In the genomic region with DNA sequence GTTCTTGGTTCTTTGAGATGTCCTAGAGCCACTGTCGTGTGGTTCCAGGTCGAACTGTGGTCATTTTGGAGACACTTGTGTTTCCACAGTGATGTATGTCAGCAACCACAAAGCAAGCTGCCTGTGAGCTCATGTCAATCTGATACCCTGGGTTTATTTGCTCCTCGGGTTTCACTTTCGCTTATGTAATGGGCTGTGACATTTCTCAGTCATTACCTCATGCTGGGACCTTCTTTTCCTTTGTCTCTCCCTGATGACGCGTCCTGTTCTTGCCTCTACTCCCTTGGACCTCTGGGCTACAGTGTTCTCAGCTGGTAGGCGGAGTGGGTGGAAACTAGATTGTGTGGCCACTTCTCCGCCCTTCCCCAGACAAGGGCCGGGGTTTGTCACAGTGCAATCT, we compare ENCODE assay signal across 19 mouse cellular contexts. TPM values are rescaled to one million over a fixed set of nuclear protein-coding genes. Genes with fewer than 3 reads are reported as not detected.
DNase-seq lines count a peak whose midpoint lies in the region; ATAC-seq lines count a peak whose summit lies in the region.
"Had no signal": no experiment of that assay in that cellular context is flagged by ENCODE, and none has a peak within 500 bp of the region (broad histone marks: within the 10 kb centered on the region; RNA-seq: fewer than 3 reads in every experiment).

No protein-coding gene starts in this region.

- peak; percentile 10 for DNase-seq in lung, postnatal 25 days (ENCODE audit: low spot score)
- DNase-seq in lung, postnatal 4 days = no peak
- peak; percentile 59 for DNase-seq in Muller cell, postnatal 12 days (ENCODE audit: inconsistent ontology term)
- no peak for DNase-seq in adrenal gland, adult 18-20 months (ENCODE audit: low spot score in 2 of 2)
- no peak for DNase-seq in adrenal gland, postnatal 25 days
- DNase-seq: adrenal gland, postnatal 10 days; cerebellum, postnatal 14 days; heart, adult 11 months; heart, postnatal 36 days; kidney, adult 11 months; kidney, postnatal 25 days; thymus, postnatal 4 days had no signal

- no peak overlapping the region for H3K9ac ChIP-seq in stomach, embryonic 16.5 days (ENCODE audit: low read length)
- H3K9ac ChIP-seq in midbrain, embryonic 16.5 days (ENCODE audit: low read depth, low read length) = no peak overlapping the region
- H3K9ac ChIP-seq: liver, embryonic 15.5 days; stomach, embryonic 15.5 days had no signal

- no peaks in the 10 kb centered on the region for H3K36me3 ChIP-seq in stomach, embryonic 16.5 days (ENCODE audit: control insufficient read depth, insufficient read depth, low read length)
- no peaks in the 10 kb centered on the region for H3K36me3 ChIP-seq in midbrain, embryonic 16.5 days (ENCODE audit: control insufficient read depth, insufficient read depth, low read length)
- H3K36me3 ChIP-seq: embryonic facial prominence, embryonic 10.5 days; liver, embryonic 15.5 days; stomach, embryonic 15.5 days had no signal

- no peak overlapping the region for H3K4me2 ChIP-seq in stomach, embryonic 16.5 days (ENCODE audit: low read depth, low read length)
- H3K4me2 ChIP-seq in midbrain, embryonic 16.5 days (ENCODE audit: low read length) = no peak overlapping the region
- H3K4me2 ChIP-seq: liver, embryonic 15.5 days; midbrain, embryonic 11.5 days; stomach, embryonic 15.5 days had no signal

- peaks cover 13% of the 10 kb centered on the region for H3K4me1 ChIP-seq in stomach, embryonic 16.5 days (ENCODE audit: control insufficient read depth, insufficient read depth, low read length)
- peaks cover 10% of the 10 kb centered on the region for H3K4me1 ChIP-seq in midbrain, embryonic 16.5 days (ENCODE audit: control insufficient read depth, insufficient read depth, low read length)

- 65% methylated on average over 9 of the region's 9 CpGs for WGBS in stomach, embryonic 16.5 days
- 85% methylated on average over 9 of the region's 9 CpGs for WGBS in midbrain, embryonic 16.5 days

- ATAC-seq in inflammation-experienced regulatory T-cells, adult 6 months = peak; percentile 88
- peak; percentile 41; the same call in 1 of the 2 replicates for ATAC-seq in stomach, embryonic 16.5 days (ENCODE audit: insufficient read depth, low FRiP score)
- no peak for ATAC-seq in midbrain, embryonic 16.5 days

- no peak overlapping the region for H3K27ac ChIP-seq in stomach, embryonic 16.5 days (ENCODE audit: low read length)
- no peak overlapping the region for H3K27ac ChIP-seq in midbrain, embryonic 16.5 days (ENCODE audit: low read length)
- H3K27ac ChIP-seq: embryonic facial prominence, embryonic 10.5 days; liver, embryonic 15.5 days; stomach, embryonic 15.5 days had no signal

- H3K4me3 ChIP-seq in stomach, embryonic 16.5 days (replicated peaks; ENCODE audit: low read length) = no peak overlapping the region
- H3K4me3 ChIP-seq in midbrain, embryonic 16.5 days (ENCODE audit: low read depth, low read length) = no peak overlapping the region
- H3K4me3 ChIP-seq: embryonic facial prominence, embryonic 10.5 days; liver, embryonic 15.5 days; stomach, embryonic 15.5 days had no signal

- no peaks in the 10 kb centered on the region for H3K27me3 ChIP-seq in stomach, embryonic 16.5 days (ENCODE audit: control insufficient read depth, insufficient read depth, low read length)
- no peaks in the 10 kb centered on the region for H3K27me3 ChIP-seq in midbrain, embryonic 16.5 days (ENCODE audit: control insufficient read depth, insufficient read depth, low read depth, low read length)
- H3K27me3 ChIP-seq: liver, embryonic 15.5 days; stomach, embryonic 15.5 days had no signal

- no peaks in the 10 kb centered on the region for H3K9me3 ChIP-seq in stomach, embryonic 16.5 days (replicated peaks; ENCODE audit: control insufficient read depth, low read length)
- no peaks in the 10 kb centered on the region for H3K9me3 ChIP-seq in midbrain, embryonic 16.5 days (replicated peaks; ENCODE audit: control insufficient read depth, low read length, poor library complexity, severe bottlenecking)
- H3K9me3 ChIP-seq: liver, embryonic 15.5 days; stomach, embryonic 15.5 days had no signal

RNA-seq across cellular contexts. Expression of a gene that starts 31.5 kb away (rescaled TPM):
- polyA plus RNA-seq in inflammation-experienced regulatory T-cells, adult 6 months (2017; shearing (Covaris generic)) = not detected
- 50.4 and 52.6 TPM in 2 replicates for polyA plus RNA-seq in stomach, embryonic 16.5 days (2015; fragmentation: Nextera tagmentation; extraction: Ambion mirVana)
- polyA plus RNA-seq in midbrain, embryonic 16.5 days (2015; fragmentation: Nextera tagmentation; extraction: Ambion mirVana) = 7.2 and 7.9 TPM in 2 replicates
- total RNA-seq in adrenal gland, adult 18-20 months (2021) = 10 to 100 TPM; 12.8 to 37.4 TPM
- total RNA-seq in adrenal gland, postnatal 25 days (2021) = 5.5 and 10.6 TPM in 2 replicates

RNA-seq across cellular contexts. Expression of a gene that starts 42.3 kb away (rescaled TPM):
- polyA plus RNA-seq in inflammation-experienced regulatory T-cells, adult 6 months (2017; shearing (Covaris generic)) = 10 to 100 TPM; 26.9 to 36.4 (median 34.4) TPM
- polyA plus RNA-seq in stomach, embryonic 16.5 days (2015; fragmentation: Nextera tagmentation; extraction: Ambion mirVana) = 24.3 and 27.3 TPM in 2 replicates
- polyA plus RNA-seq in midbrain, embryonic 16.5 days (2015; fragmentation: Nextera tagmentation; extraction: Ambion mirVana) = 35.8 and 40.3 TPM in 2 replicates
- 10 to 100 TPM; 13.0 to 17.6 TPM for total RNA-seq in adrenal gland, adult 18-20 months (2021)
- total RNA-seq in adrenal gland, postnatal 25 days (2021) = 18.7 and 27.2 TPM in 2 replicates

Comparison
In these comparisons a context has a peak if more than half of its experiments do, and no peak if none do; other contexts are left out.
1. DNase-seq: peak in lung, postnatal 25 days (single experiment) and Muller cell, postnatal 12 days (single experiment); none in lung, postnatal 4 days (0 of 2), adrenal gland, adult 18-20 months (0 of 2) and adrenal gland, postnatal 25 days (single experiment).